Mouse (Mus musculus) kidney, postnatal 25 days (tissue): ENCODE measurements around the gene Nsd1.
"Not testable (repeated sequence)": the region's sequence is repeated elsewhere in the genome, so short reads cannot be mapped to it uniquely, and the experiment has no call there.

Experiments used
- DNase-seq, 2 experiments: peaks; one replicate each; pipeline ENCODE4 v3.0.0; 2021; ENCODE audit warnings: mixed read lengths in 2 of 2

The Nsd1 gene

GRCm38 (mm10) chr13:55191535-55191934 is 18.0 kb upstream of the Nsd1 start:
- peak in 1 of 2 experiments; percentile 31 for DNase-seq

GRCm38 (mm10) chr13:55202758-55203157 is 6.8 kb upstream of the Nsd1 start:
- DNase-seq, result not testable (repeated sequence)

- peak; percentile 83 to 92 for DNase-seq
These were observed 5.8 kb upstream of the Nsd1 start for GRCm38 (mm10) chr13:55203740-55204139.

DNA sequence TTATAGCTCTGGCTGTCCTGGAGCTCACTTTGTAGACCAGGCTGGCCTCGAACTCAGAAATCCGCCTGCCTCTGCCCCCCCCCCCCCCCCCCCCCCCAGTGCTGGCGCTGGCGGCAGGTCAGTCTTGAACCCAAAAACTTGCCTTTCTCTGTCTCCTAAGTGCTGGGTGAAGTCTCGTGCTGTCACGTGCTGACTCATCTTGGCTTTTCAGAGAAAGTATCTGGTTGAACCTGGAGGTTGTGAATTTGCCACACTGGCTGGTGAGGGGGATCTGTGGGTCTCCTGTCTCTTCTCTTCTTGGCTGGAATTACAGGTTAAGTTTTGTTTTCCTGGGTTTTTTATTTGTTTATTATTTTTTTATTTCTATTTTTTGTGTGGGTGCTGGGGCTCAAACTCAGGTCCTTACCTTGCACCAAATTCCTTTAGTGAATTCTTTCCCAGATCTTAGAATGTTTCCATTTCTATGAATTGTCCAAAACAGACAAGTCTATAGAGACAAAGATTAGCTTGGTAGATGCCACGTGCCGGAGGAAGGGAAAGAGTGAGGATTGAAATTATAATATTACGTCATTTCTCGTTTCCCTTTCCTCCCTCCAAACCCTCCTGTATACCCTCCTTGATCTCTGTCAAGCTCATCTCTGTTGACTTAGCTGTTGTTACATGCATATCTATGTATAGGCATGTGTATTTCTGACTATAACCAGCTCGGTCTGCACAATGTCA is 4.8 kb upstream of the Nsd1 start:
- DNase-seq, result no peak

DNA sequence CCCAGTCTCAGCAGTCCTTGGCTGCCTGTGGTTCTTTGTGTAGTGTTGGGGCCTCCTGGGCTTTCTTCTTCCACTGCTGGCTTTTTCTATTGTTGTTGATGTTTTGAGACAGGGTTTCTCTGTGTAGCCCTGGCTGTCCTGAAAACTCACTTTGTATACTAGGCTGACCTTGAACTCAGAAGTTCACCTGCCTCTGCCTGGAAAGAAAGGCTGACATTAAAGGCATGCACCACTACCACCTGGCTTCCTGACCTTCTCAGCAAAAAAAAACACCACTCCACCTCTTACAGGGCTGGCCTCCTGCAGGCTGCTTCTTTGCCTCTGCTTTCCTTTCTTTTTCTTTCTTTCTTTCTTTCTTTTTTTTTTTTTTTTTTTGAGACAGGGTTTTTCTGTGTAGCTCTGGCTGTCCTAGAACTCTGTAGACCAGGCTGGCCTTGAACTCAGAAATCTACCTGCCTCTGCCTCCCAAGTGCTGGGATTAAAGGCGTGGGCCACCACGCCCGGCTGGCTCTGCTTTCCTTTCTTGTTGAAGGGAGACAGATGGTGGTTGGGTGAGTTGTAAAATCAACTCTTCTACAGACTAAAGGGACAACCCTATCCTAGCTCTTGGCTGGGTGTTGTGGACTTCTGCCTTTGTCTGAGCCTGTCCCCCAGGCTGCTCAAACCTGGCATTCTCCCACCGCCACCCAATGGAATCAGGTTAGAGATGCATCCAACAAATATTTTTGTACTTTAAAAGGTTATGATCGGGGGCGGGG is 4.0 kb upstream of the Nsd1 start:
- DNase-seq, result no peak

DNA sequence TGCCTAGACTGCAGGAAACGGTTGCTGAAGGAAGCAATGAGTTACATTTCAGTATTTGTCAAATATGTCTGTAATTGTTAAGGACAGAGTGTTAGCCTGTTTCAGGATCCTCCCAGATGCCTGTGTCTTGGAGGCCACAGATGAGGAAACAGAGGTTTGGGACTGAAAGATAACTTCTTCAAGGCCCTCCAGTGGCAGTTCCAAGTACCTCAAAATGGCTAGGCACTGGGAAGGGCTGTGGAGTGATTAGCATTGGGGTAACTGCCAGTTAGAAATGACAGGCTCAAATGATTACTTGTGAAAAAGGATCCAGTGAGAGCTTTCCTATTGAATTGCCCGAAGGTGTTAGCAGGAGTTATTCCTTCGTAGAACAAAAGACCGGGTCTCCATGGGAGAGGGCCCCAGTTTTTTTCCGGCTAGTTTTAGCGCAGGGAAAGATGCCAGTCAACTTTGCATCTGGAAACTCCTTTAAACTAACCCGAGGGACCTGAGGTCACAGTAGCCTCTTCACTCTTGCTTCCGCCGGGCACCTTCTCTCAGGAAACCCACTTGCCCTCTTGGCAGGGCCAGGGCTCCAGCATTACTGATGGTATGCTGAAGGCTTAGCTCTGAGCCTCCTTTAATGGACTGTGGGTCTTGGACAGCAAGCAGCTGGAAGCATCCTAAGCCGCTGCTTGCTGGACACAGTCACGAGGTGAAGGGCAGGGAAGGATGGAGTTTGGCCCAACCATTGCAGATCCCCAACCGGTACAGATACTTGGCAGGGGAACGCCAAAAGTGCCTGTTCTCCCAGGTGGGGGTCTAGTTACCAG is 539 bp upstream of the Nsd1 start:
- DNase-seq, result peak in 1 of 2 experiments; percentile 51

DNA sequence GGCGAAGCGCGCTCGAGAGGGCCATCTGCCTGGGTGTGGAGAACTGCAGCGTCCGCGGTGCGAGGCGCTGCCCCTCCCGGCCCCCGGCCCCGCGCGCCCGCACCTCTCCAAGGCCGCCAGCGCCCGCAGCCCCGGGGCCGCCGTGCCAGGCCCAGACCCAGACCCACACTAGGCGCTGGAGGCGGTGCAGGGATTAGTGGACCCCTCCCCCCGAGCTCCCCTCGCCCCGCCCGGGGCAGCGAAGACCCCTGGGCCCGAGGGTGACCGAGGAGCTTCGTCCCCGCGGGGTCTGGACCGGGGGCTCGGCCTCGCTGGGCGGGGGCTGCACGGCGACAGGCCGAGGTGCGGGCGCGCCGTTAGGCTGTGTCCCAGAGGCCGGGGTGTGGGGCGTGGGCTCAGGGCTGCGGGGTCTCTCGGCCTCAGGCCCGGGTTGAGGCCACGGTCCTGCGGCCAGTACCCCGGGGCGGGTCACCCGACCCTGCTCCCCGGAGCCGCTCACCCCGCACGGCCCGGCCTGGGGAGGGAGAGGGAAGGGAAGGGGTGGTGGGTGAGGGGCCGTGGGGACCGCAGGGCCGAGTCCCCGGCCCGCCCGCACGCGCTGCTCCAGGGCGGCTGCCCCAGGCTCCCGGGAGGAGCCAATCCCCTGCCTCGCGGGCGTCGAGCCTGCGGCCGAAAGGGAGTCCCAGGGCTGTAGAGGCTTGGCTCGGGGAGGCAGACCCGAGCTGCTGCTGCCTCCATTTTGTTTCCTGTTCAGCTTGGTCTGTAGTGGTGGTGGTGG is 800 bp downstream of the Nsd1 start:
- peak; percentile 31 to 61 for DNase-seq

DNA sequence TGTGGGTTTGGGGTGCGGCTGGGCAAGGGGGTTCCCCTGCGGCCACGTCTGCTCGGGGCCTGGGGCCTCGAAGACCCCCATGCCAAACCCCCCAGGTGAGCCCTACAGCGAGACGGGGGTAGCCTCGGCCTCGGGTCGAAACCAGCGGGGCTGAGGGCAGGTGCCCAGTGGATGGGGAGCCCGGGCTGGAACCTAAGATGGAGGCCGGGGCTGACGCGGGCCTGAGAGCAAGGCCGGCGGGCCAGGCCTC is 1.3 kb downstream of the Nsd1 start:
- DNase-seq, result no peak

GRCm38 (mm10) chr13:55211221-55212010 is 1.8 kb downstream of the Nsd1 start:
- DNase-seq, result peak; percentile 84 to 96

DNA sequence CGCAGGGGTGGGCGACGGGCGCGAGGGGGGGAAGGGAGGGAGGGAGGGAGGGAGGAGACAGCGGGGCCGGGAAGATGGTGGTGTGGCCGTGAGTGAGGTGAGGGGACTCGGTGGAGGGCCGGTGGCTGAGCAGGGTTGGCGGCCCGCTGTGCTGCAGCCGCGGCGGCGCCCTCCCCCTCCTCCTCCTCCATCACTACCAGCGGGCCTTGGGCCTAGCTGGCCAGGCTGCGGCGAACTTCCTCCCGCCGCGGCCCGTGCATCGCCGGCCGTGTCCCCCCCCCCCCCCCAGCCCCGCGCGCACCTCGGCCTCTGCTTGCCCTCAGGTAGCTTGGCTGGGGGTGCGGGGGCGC is 2.4 kb downstream of the Nsd1 start:
- peak; percentile 64 to 83 for DNase-seq

DNA sequence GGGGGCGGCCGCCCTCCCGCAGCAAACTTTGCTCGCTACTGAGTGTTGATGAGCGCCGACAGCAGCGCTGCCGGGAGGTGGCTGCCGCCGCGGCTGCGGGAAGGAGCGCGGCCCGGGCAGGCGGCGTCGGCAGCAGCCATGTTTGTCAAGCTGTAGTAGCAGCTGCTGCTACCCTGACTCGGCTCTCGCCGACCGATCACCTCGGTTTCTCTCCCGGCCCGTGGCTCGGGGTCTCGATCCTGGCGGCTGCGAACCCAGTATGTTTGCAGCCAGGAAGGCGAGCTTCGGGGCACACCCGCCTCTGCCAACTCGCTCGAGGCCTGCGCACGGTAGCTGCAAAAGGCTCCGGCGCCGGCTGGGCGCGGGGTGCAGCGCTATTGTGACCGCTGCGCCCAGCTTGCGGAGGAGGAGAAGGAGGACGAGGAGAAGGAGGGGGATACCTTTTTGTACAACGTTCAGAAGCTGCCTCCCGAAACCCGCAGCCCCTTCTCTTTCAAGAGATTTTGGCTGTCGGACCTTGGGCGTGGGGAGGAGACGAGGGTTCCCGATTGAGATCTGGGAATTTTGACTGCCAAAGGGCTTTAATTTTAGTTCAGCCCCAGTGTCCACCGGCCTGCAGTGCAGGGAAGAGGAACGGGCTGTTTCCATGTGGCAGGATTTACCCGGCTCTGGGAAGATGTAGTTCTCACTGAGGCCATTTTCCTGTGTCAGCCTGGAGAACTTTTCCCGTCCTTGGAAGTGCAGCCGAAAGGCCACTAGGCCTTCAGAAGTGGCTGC is 3.0 kb downstream of the Nsd1 start:
- DNase-seq, result peak; percentile 62 to 75

DNA sequence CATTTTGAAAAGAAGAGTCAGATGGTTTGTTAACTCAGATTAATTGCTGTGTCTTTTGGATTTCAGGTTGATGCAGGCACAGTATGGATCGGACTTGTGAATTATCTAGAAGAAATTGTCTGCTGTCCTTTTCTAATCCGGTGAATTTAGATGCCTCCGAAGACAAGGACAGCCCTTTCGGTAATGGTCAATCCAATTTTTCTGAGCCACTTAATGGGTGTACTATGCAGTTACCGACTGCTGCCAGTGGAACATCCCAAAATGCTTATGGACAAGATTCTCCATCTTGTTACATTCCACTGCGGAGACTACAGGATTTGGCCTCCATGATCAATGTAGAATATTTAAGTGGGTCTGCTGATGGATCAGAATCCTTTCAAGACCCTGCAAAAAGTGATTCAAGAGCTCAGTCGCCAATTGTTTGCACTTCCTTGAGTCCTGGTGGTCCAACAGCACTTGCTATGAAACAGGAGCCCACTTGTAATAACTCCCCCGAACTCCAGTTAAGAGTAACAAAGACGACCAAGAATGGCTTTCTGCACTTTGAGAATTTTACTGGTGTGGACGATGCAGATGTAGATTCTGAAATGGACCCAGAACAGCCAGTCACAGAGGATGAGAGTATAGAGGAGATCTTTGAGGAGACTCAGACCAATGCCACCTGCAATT is 3.7 kb downstream of the Nsd1 start:
- DNase-seq, result no peak

DNA sequence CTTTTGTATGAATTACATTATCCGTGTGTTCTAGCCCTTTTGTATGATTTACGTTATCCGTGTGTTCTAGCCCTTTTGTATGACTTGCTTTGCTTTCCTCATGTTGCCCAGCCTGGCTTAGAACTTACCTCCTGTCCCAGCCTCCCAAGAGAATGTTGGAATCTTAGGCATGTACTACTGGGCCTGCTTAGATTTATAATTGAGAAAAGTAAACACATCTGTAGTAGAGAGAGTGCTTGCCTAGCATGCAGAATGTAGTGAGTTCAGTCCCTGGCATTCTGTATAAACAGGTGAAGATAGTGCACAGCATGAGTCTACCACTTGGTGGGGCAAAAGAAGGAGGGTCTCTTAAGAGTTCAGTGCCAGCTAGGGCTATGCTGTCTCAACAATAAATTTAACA is 14.8 kb downstream of the Nsd1 start:
- DNase-seq, result no peak

DNA sequence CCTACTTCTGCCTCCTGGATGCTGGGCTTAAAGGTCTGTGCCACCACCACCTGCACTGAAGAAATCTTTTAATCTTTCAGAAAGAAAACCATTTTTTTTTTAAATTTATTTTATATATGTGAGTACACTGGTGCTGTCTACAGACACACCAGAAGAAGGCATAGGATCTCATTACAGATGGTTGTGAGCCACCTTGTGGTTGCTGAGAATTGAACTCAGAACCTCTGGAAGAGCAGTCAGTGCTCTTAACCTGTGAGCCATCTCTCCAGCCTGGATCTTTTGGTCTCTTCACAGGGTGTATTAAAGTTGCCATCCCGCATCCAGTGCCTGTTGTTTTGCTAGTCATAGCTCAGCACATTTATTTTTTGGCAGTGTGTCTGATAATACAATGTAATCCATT is 21.1 kb downstream of the Nsd1 start:
- no peak for DNase-seq

GRCm38 (mm10) chr13:55243205-55243604 is 33.6 kb downstream of the Nsd1 start:
- no peak for DNase-seq

DNA sequence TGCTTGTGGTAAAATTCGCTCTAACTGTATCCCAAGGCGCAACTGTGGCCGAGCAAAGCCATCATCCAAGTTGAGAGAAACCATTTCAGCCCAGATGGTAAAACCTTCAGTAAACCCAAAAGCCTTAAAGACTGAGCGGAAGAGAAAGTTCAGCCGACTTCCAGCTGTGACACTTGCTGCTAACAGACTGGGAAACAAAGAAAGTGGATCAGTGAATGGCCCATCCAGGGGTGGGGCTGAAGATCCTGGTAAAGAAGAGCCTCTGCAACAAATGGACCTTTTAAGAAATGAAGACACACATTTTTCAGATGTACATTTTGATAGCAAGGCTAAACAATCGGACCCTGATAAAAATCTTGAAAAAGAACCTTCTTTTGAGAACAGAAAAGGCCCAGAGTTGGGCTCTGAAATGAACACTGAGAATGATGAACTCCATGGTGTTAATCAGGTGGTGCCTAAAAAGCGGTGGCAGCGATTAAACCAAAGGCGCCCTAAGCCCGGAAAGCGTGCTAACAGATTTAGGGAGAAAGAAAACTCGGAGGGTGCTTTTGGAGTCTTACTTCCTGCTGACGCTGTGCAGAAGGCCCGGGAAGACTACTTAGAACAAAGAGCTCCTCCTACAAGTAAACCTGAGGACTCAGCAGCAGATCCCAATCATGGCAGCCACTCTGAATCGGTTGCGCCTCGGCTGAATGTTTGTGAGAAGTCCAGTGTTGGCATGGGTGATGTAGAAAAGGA is 37.9 kb downstream of the Nsd1 start:
- DNase-seq, result no peak

- no peak for DNase-seq
These were observed 39.7 kb downstream of the Nsd1 start for GRCm38 (mm10) chr13:55249246-55249645.

DNA sequence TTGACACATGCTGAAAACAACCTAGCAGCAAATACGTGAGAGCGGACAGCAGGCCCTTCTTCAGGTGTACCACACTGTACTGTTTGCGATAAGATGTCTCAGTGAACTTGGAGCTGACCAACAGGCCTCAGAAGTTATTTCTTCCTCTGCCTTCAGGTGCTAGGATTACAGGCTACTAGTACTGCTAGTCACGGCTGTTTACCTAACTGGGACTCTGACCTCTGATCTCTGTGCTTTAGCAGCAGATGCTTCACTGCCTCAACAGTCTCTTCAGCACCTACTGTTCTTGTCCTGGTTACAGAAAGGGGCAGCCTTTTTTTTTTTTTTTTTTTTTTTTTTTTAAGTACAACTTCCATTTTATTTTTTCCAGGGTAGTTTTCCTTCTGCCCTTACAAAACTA is 43.2 kb downstream of the Nsd1 start:
- peak; percentile 26 to 65 for DNase-seq

DNA sequence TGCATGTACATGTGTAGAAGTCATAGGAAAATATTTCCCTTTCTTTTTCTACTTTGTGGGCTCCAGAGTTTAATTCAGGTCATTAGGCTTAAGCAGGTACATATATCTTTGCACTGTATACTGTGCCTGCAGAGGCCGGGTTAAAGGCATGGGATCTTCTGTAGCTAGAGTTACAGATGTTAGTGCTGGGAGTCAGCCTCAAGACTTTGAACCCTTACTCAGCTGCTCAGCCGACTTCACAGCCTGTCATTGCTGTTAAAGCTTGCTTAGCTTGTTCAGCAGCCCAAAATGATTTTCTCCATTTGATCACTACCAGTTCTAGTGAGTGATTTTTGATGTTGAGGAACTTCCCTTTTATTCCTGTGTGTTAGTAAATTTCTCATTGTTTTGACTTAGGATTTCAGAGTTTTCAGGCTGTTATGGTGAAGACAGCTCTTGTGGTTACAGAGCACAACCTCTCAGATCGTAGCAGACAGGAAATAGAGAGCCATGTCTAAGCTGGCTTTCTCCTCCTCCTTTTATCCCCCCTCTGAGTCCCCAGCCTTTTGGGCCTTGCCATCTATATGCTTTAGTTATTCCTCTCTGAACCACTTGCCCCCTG is 45.6 kb downstream of the Nsd1 start:
- peak; percentile 18 to 42 for DNase-seq

DNA sequence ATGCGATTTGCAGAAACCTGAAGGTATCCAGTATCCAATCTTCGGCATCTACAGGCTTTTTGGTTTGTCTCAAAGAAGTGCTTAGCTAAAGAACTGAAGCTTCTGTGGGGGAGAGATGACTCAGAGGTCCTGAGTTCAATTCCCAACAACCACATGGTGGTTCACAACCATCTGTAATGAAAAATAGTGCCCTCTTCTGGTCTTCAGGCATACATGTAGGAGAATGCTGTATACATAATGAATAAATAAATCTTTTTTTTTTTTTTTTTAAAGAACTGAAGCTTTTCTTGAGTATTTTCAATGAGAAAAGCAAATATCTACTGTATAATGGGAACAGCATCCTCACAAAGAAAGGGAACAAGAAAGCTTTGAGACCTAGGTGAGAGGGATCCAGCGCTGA is 49.1 kb downstream of the Nsd1 start:
- no peak for DNase-seq
